Mouse (Mus musculus) small intestine, adult 2 months (tissue): ENCODE measurements around the gene Gm12185.
"Not testable (repeated sequence)": the region's sequence is repeated elsewhere in the genome, so short reads cannot be mapped to it uniquely, and the experiment has no call there.

Experiments used
- CTCF ChIP-seq: fragments of 200-500 bp; IDR thresholded peaks from 2 replicates; pipeline ENCODE4 v1.5.1; 2012; ENCODE audit warnings: low read depth, mild to moderate bottlenecking, control low read depth, inconsistent platforms, low read length, moderate library complexity, mixed read lengths; ENCODE audit not compliant: insufficient replicate concordance, insufficient read length; ENCODE audit errors: extremely low read depth
- POLR2A ChIP-seq: fragments of 200-500 bp; IDR thresholded peaks from 2 replicates; pipeline ENCODE4 v1.6.1; 2012; ENCODE audit warnings: low read depth, mild to moderate bottlenecking, control low read depth, inconsistent platforms, low read length, moderate library complexity

GRCm38 (mm10) chr11:48980052-48980451, 12.0 kb downstream of the Gm12185 start:
- TF ChIP-seq CTCF, POLR2A: not testable (repeated sequence)
